Mouse (Mus musculus) activated CD4-positive, CD25-positive, alpha-beta regulatory T cell (primary cell): ENCODE measurements around the gene Fcgr4. TPM values are rescaled to one million over a fixed set of nuclear protein-coding genes. Genes with fewer than 3 reads are reported as not detected.

Source experiments
- polyA plus RNA-seq, 2 experiments: library from polyadenylated mRNA; unstranded; fragments of 100-300 nt; shearing (Covaris generic); gene quantifications; one replicate each; pipeline ENCODE4 v1.2.1; 2017

The Fcgr4 gene
- 1 to 10 TPM in 1 of 2 experiments, under 1 TPM in 1; 0.60 to 5.1 TPM for polyA plus RNA-seq

GRCm38 (mm10) chr1:171018737-171019136 lies at the start of gene Fcgr4:
TSS of gene Fcgr4 (plus strand) at chr1:171018920.

GRCm38 (mm10) chr1:170976447-170976846 lies 42.3 kb upstream of the Fcgr4 start, which contains the start of gene Fcgr2b:
TSS of gene Fcgr2b (minus strand) at chr1:170976547.

GRCm38 (mm10) chr1:171064491-171065242 lies 45.9 kb downstream of the Fcgr4 start, which contains the start of gene Fcgr3:
TSS of gene Fcgr3 (minus strand) at chr1:171064935.

Other genes starting within 250 kb of the Fcgr4 start
- gene Atf6, start 151.1 kb upstream of the Fcgr4 start, polyA plus RNA-seq, result 10 to 100 TPM in 1 of 2 experiments, 1 to 10 TPM in 1; 8.7 to 12.1 TPM
- not detected for gene Gm26620, start 133.9 kb upstream of the Fcgr4 start, polyA plus RNA-seq
- gene Dusp12, start 133.4 kb upstream of the Fcgr4 start, polyA plus RNA-seq, result 10 to 100 TPM; 24.2 to 31.6 TPM
- under 1 TPM in 1 of 2 experiments, not detected in 1; 0.49 TPM for gene Fcrlb, start 106.0 kb upstream of the Fcgr4 start, polyA plus RNA-seq
- gene Fcrla, start 91.3 kb upstream of the Fcgr4 start, polyA plus RNA-seq, result 1 to 10 TPM in 1 of 2 experiments, under 1 TPM in 1; 0.49 to 1.1 TPM
- gene Fcgr2b, start 42.4 kb upstream of the Fcgr4 start, polyA plus RNA-seq, result 10 to 100 TPM in 1 of 2 experiments, under 1 TPM in 1; 0.27 to 11.4 TPM
- gene Fcgr3, start 46.0 kb downstream of the Fcgr4 start, polyA plus RNA-seq, result 10 to 100 TPM in 1 of 2 experiments, 1 to 10 TPM in 1; 2.9 to 14.3 TPM
- under 1 TPM; 0.44 to 0.68 TPM for gene Cfap126, start 95.0 kb downstream of the Fcgr4 start, polyA plus RNA-seq
- 100 to 1,000 TPM; 158 to 161 TPM for gene Sdhc, start 131.7 kb downstream of the Fcgr4 start, polyA plus RNA-seq
- under 1 TPM in 1 of 2 experiments, not detected in 1; 0.14 TPM for gene Mpz, start 131.8 kb downstream of the Fcgr4 start, polyA plus RNA-seq
- gene Pcp4l1, start 177.3 kb downstream of the Fcgr4 start, polyA plus RNA-seq, result not detected
- under 1 TPM; 0.27 to 0.52 TPM for gene Nr1i3, start 195.1 kb downstream of the Fcgr4 start, polyA plus RNA-seq
- gene Tomm40l, start 203.6 kb downstream of the Fcgr4 start, polyA plus RNA-seq, result 10 to 100 TPM; 23.6 to 25.1 TPM
- gene Apoa2, start 206.1 kb downstream of the Fcgr4 start, polyA plus RNA-seq, result under 1 TPM in 1 of 2 experiments, not detected in 1; 0.62 TPM
- 10 to 100 TPM in 1 of 2 experiments, 1 to 10 TPM in 1; 5.3 to 42.6 TPM for gene Fcer1g, start 215.4 kb downstream of the Fcgr4 start, polyA plus RNA-seq
- gene Adamts4, start 231.5 kb downstream of the Fcgr4 start, polyA plus RNA-seq, result under 1 TPM in 1 of 2 experiments, not detected in 1; 0.38 TPM
- 100 to 1,000 TPM; 200 to 203 TPM for gene Ndufs2, start 232.5 kb downstream of the Fcgr4 start, polyA plus RNA-seq